Mouse (Mus musculus) lung, adult 2 months (tissue): Measurements from ENCODE around the gene Gm10160.

Experiments used
- CTCF ChIP-seq: fragments of 200-500 bp; IDR thresholded peaks from 2 replicates; pipeline ENCODE4 v1.5.1; 2011; ENCODE audit warnings: mild to moderate bottlenecking, low read length, control low read depth; ENCODE audit not compliant: insufficient read depth
- POLR2A ChIP-seq: fragments of 200-500 bp; IDR thresholded peaks from 2 replicates; pipeline ENCODE4 v1.6.1; 2011; ENCODE audit warnings: low read depth, mild to moderate bottlenecking, control low read depth, low read length, borderline replicate concordance; ENCODE audit errors: extremely low read depth

DNA sequence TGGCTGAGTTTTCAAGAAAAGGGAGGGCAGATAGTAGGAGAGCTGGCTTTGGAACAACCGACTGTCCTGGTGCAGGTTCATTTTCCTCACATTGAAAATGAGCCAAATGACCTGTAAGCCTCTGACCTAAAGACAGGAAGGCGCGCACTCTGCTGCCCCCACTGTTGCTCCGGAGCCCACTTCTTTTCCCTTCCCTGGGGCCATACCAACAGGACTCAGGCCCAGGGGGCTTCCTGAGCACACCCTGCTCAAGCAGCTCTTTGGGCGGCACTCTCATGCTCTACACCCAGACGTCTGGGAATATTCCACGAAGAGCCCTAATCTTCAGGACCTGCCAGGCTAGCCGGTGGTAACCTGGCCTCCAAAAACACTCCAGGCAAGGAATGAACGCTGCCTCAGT, 2.6 kb upstream of the Gm10160 start:
- TF ChIP-seq POLR2A (no peak), CTCF (no peak)
